Mouse (Mus musculus): Measurements from ENCODE around the gene Fxyd5.

DNA sequence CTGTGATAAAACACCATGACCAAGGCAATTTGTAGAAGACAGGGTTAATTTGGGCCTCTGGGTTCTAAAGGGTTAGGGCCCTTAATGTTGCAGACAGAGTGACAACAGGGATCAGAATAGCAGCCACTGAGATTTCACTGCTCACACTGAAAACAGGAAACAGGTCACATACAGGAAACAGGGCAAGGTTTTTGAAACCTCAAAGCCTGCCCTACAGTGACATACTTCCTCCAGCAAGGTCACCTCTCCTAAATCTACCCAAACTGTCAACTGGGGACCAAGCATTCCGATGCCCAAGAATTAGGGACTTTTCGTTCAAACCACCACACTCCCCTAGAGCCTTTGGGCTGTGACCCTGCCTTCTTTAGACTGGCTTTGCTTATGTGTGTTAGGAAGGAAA lies 47.4 kb upstream of the Fxyd5 start:
- no peak for TF ChIP-seq CTCF (IDR thresholded peaks at IDR 0.05; ENCODE audit: borderline replicate concordance, extremely low read depth, insufficient read depth, insufficient read length)
- TF ChIP-seq POLR2A (IDR thresholded peaks at IDR 0.05; ENCODE audit: borderline replicate concordance, extremely low read depth, insufficient read depth, insufficient read length, poor library complexity, severe bottlenecking) = no peak

Measured in brain, embryonic 14.5 days (tissue).